Mouse (Mus musculus) embryonic fibroblast, embryonic 13.5 days (primary cell): Measurements from ENCODE around the gene Wdr25.

ENCODE experiments used
- CTCF ChIP-seq: IDR thresholded peaks from 2 replicates; pipeline ENCODE4 v1.5.1; 2011; ENCODE audit warnings: mild to moderate bottlenecking, control low read depth, low read length, moderate library complexity, borderline replicate concordance; ENCODE audit not compliant: insufficient read depth
- POLR2A ChIP-seq: IDR thresholded peaks from 2 replicates; pipeline ENCODE4 v1.6.1; 2011; ENCODE audit warnings: low read depth, mild to moderate bottlenecking, control low read depth, low read length, moderate library complexity

DNA sequence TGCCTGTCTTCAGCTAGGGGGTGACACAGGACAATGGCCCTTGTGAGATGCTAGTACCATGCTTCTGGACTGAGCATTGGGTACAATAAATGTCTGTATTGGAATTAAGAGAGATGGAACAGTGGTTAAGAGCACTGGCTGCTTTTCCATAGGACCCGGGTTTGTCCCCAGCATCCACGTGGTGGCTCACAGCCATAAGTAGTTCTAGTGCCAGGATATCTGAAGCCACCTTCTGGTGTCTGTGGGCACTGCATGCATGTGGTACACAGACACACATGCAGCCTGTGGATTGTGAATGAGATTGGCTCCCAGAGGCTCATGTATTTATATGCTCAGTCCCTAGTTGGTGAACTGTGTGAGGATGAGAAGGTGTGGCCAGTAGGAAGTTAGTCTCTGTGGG is 23.9 kb upstream of the Wdr25 start:
- TF ChIP-seq CTCF (no peak), POLR2A (no peak)
